Mouse (Mus musculus) bone marrow, adult 2 months (tissue): ENCODE measurements around the gene Lpin2. TPM values are rescaled to one million over a fixed set of nuclear protein-coding genes. Genes with fewer than 3 reads are reported as not detected.

Experiments used
- H3K27ac ChIP-seq: fragments of 200-500 bp; 2 replicates; pipeline ENCODE4 v1.5.1; 2012; ENCODE audit warnings: low read depth, mild to moderate bottlenecking, control low read depth, inconsistent platforms, low read length; ENCODE audit not compliant: control insufficient read depth, poor library complexity, insufficient read depth
- H3K4me1 ChIP-seq: fragments of 200-500 bp; 2 replicates; pipeline ENCODE4 v1.6.1; 2011; ENCODE audit warnings: low read length; ENCODE audit not compliant: control insufficient read depth, insufficient read depth
- H3K4me3 ChIP-seq: fragments of 200-500 bp; replicated peaks from 2 replicates; pipeline ENCODE3; 2011; ENCODE audit warnings: mild to moderate bottlenecking, low read depth, low read length, control low read depth; ENCODE audit not compliant: control insufficient read depth
- CTCF ChIP-seq: fragments of 200-500 bp; IDR thresholded peaks from 2 replicates; pipeline ENCODE4 v1.5.1; 2011; ENCODE audit warnings: low read length, control low read depth; ENCODE audit not compliant: control insufficient read depth, insufficient read depth
- POLR2A ChIP-seq: fragments of 200-500 bp; IDR thresholded peaks from 2 replicates; pipeline ENCODE4 v1.6.1; 2011; ENCODE audit warnings: low read depth, mild to moderate bottlenecking, control low read depth, low read length, borderline replicate concordance; ENCODE audit not compliant: control insufficient read depth
- WGBS: fragments of 180-500 bp; shearing (Covaris S2); methylation state at CpG from one replicate; pipeline ENCODE4 v1.1.7; 2018; 5-methylcytosine and 5-hydroxymethylcytosine counted together
- polyA plus RNA-seq: library from polyadenylated mRNA; stranded (reverse); fragments of >200 nt; gene quantifications from 2 replicates; pipeline ENCODE4 v1.2.4, GENCODE M21; 2011; ENCODE audit warnings: low replicate concordance; ENCODE audit not compliant: missing spikeins, insufficient read depth, insufficient read length

The Lpin2 gene
- polyA plus RNA-seq, 1 experiment = 70.4 TPM

DNA sequence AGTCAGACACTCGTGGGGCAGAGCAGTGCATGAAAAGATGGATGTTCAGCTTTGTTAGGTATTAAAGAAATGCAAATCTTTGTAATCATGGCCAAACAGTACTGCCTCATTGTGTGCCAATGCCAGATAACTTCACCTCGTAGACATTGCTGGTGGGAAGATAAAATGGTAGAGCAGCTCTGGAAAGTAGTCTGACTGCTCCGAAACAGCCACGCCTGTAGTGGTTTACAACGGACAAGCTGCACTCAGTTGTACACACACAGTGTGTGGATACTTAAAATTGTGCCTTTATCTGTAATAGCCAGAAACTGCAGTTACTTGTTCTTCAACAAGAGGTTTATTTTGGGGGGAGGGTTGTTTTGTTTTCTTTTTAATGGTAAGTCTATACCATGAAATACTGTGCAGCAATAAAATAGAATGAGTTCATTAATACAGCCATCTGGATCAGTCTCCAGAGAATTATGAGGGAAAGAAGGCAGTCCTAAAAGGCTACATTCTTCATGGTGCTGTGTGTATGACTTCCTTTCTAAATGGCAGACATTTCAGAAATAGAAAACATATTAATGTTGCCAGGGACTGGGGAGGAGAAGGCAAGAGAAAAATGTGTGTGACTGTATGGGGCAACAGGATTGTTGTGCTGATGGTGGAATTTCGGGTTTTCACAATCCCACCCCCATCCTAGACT, 29.7 kb downstream of the Lpin2 start:
- Histone ChIP-seq H3K27ac (no peak overlapping the region), H3K4me1 (peaks cover 11% of the 10 kb centered on the region), H3K4me3 (no peak overlapping the region)
- TF ChIP-seq POLR2A = no peak
- TF ChIP-seq CTCF = no peak
- WGBS = 59% methylated on average over 6 of the region's 6 CpGs

- no peak overlapping the region for H3K27ac ChIP-seq
- H3K4me1 ChIP-seq = peaks cover 11% of the 10 kb centered on the region
- 88% methylated on average over 1 of the region's 1 CpGs for WGBS
- H3K4me3 ChIP-seq = no peak overlapping the region
- TF ChIP-seq CTCF (no peak), POLR2A (no peak)
These were observed 31.3 kb downstream of the Lpin2 start for GRCm38 (mm10) chr17:71213666-71214065.

GRCm38 (mm10) chr17:71214514-71215240, 32.3 kb downstream of the Lpin2 start:
- peak overlapping the region; percentile 1; the same call in 1 of the 2 replicates for H3K27ac ChIP-seq
- 14% methylated on average over 17 of the region's 17 CpGs for WGBS

DNA sequence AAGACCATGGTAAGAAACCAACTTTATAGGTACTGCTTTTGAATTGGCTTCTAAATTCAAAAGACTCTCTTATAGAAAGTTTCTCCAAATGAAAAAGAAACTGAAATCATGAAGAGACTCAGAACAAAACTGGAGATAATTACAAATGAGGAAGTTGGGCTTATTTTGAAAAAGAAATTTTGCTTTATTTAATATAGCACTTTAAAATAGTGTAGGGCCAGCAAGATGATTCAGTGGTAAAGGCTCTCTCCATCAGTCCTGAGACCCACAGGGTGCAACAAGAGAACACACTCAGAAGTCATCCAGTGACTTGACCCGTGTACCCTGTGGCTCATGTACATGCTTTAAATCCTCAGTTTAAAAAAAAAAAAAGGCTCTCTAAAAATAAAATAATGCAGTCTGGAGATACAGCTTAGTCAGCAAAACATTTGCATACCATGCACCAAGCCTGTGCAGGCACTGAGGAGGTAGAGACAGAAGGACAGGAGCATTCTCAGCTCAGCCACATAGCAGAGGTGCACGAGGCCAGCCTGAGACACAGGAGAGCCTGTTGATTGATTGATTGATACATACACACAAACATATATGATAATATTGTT, 33.0 kb downstream of the Lpin2 start:
- H3K4me1 ChIP-seq = peaks cover 8% of the 10 kb centered on the region
- TF ChIP-seq POLR2A (no peak), CTCF (no peak)

More at GRCm38 (mm10) chr17:71214514-71215240, 32.3 kb downstream of the Lpin2 start:
- H3K4me1 ChIP-seq = peaks cover 8% of the 10 kb centered on the region
- H3K4me3 ChIP-seq = peak overlapping the region; percentile 21
- TF ChIP-seq CTCF (no peak), POLR2A (no peak)

GRCm38 (mm10) chr17:71216263-71216662, 33.9 kb downstream of the Lpin2 start:
- no peak overlapping the region for H3K27ac ChIP-seq

More for the DNA sequence above, 33.0 kb downstream of the Lpin2 start:
- 24% methylated on average over 2 of the region's 2 CpGs for WGBS
- peak overlapping the region; percentile 49 for H3K4me3 ChIP-seq
- H3K27ac ChIP-seq = no peak overlapping the region; the same call in 1 of the 2 replicates

GRCm38 (mm10) chr17:71217111-71217685, 34.8 kb downstream of the Lpin2 start:
- Histone ChIP-seq H3K4me1 (peaks cover 8% of the 10 kb centered on the region), H3K27ac (no peak overlapping the region), H3K4me3 (no peak overlapping the region)
- WGBS = 77% methylated on average over 5 of the region's 5 CpGs
- TF ChIP-seq POLR2A (no peak), CTCF (no peak)

More at GRCm38 (mm10) chr17:71216263-71216662, 33.9 kb downstream of the Lpin2 start:
- H3K4me3 ChIP-seq = no peak overlapping the region
- TF ChIP-seq CTCF = no peak
- TF ChIP-seq POLR2A = no peak
- 70% methylated on average over 2 of the region's 2 CpGs for WGBS
- H3K4me1 ChIP-seq = peaks cover 8% of the 10 kb centered on the region

GRCm38 (mm10) chr17:71221383-71221782, 39.0 kb downstream of the Lpin2 start:
- Histone ChIP-seq H3K4me3 (no peak overlapping the region), H3K27ac (no peak overlapping the region), H3K4me1 (peaks cover 2% of the 10 kb centered on the region)
- TF ChIP-seq POLR2A = no peak
- no peak for TF ChIP-seq CTCF
- 61% methylated on average over 3 of the region's 3 CpGs for WGBS

- peaks cover 2% of the 10 kb centered on the region for H3K4me1 ChIP-seq
- no peak overlapping the region for H3K27ac ChIP-seq
- no peak for TF ChIP-seq POLR2A
- no peak for TF ChIP-seq CTCF
- 41% methylated on average over 5 of the region's 5 CpGs for WGBS
- H3K4me3 ChIP-seq = no peak overlapping the region
These were observed 41.3 kb downstream of the Lpin2 start for GRCm38 (mm10) chr17:71223676-71224075.
